8 mouse cellular contexts compared by ENCODE assay signal in the genomic region with DNA sequence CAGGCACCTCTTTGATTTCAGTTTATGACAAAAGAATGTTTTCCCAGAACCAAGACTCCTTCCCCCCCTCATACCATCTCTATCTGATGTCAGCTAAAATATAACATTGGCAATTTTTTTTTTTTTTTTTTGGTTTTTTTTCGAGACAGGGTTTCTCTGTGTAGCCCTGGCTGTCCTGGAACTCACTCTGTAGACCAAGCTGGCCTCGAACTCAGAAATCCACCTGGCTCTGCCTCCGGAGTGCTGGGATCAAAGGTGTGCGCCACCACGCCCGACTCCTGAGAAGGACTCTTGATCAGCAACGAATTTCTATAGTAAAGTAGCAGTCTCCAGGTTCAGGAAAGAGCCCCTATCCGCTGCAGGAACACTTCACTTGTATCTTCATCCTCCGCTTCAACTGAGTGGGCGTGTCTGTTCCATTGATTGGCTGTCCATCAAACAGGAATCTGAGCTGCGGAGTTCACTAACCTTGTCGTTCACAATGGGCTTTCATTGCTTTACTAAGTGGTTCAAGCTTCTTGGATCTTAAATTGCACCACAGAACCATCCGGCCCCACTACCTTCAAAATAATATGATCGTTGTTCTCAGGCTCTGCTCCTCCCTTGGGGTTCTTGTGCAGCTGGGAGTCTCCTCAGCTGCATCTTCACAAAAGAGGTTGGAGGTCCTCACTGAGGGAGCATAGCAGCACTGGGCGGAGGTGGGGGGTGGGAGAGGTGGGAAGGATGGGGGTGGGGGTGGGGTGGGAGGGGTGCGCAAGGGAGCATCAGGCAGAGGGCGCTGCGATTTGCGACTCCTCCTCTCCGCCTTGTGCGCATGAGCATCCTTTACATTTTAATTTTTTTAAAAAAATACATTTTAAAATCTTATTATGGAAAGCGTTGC. TPM values are rescaled to one million over a fixed set of nuclear protein-coding genes. Genes with fewer than 3 reads are reported as not detected.
A peak's percentile ranks its signal among the peaks of the same experiment; 100 is the strongest.
DNase-seq lines count a peak whose midpoint lies in the region; TF ChIP-seq lines count a peak whose summit lies in the region.

No protein-coding gene starts in this region.

- no peaks in the 10 kb centered on the region for H3K9me3 ChIP-seq in limb, embryonic 10.5 days (replicated peaks)

- no peaks in the 10 kb centered on the region for H3K27me3 ChIP-seq in testis, adult 2 months (ENCODE audit: control insufficient read depth, insufficient read depth, low read length)
- no peaks in the 10 kb centered on the region for H3K27me3 ChIP-seq in limb, embryonic 10.5 days (ENCODE audit: low read depth, poor library complexity, severe bottlenecking)

- DNase-seq in cerebellum, postnatal 14 days = peak; percentile 38 to 46
- DNase-seq in cerebellum, adult 11 months = no peak
- DNase-seq in testis, postnatal 10 days (ENCODE audit: low spot score) = no peak
- DNase-seq in limb, embryonic 10.5 days (ENCODE audit: low spot score) = peak; percentile 52
- peak; percentile 72 for DNase-seq in retina, postnatal 1 day
- DNase-seq in adrenal gland, postnatal 4 days (ENCODE audit: low spot score in 2 of 2) = no peak
- no peak for DNase-seq in cerebellum, adult 11-12 months

- 9% methylated on average over 22 of the region's 22 CpGs for WGBS in limb, embryonic 10.5 days

- H3K36me3 ChIP-seq in testis, adult 2 months (ENCODE audit: control insufficient read depth, insufficient read depth, low read length) = no peaks in the 10 kb centered on the region
- no peaks in the 10 kb centered on the region for H3K36me3 ChIP-seq in limb, embryonic 10.5 days

- TF ChIP-seq CTCF in testis, adult 2 months (IDR thresholded peaks at IDR 0.05; ENCODE audit: control insufficient read depth, insufficient read depth, insufficient replicate concordance, low read depth, low read length) = no peak

- 0 out of 2 replicates have a peak overlapping the region, but pooled peaks have one; percentile 1 for H3K4me3 ChIP-seq in testis, adult 2 months (ENCODE audit: control insufficient read depth, low read depth, low read length)
- H3K4me3 ChIP-seq in limb, embryonic 10.5 days = peak overlapping the region; percentile 44

- peaks cover 2% of the 10 kb centered on the region; the same call in 1 of the 2 replicates for H3K4me1 ChIP-seq in testis, adult 2 months (ENCODE audit: control insufficient read depth, insufficient read depth, low read length)
- peaks cover 10% of the 10 kb centered on the region for H3K4me1 ChIP-seq in limb, embryonic 10.5 days

- TF ChIP-seq POLR2A in testis, adult 2 months (IDR thresholded peaks at IDR 0.05; ENCODE audit: control insufficient read depth, low read depth, low read length) = no peak

- H3K27ac ChIP-seq in testis, adult 2 months (ENCODE audit: control insufficient read depth, insufficient read depth, low read depth, low read length) = no peak overlapping the region
- H3K27ac ChIP-seq in limb, embryonic 10.5 days = peak overlapping the region; percentile 74; the same call in 1 of the 2 replicates

RNA-seq across cellular contexts. Expression of a gene that starts 14.1 kb away (rescaled TPM):
- 95.4 and 97.4 TPM in 2 replicates for polyA plus RNA-seq in testis, adult 2 months (2012; rRNA removed)
- polyA plus RNA-seq in limb, embryonic 10.5 days (2016; fragmentation: Nextera tagmentation; extraction: Ambion mirVana) = 201 and 237 TPM in 2 replicates
- 10 to 100 TPM; 79.9 to 95.3 TPM for total RNA-seq in adrenal gland, postnatal 4 days (2021)

RNA-seq across cellular contexts. Expression of a gene that starts 24.9 kb away (rescaled TPM):
- polyA plus RNA-seq in testis, adult 2 months (2012; rRNA removed) = 16.7 and 17.0 TPM in 2 replicates
- 2.7 and 3.8 TPM in 2 replicates for polyA plus RNA-seq in limb, embryonic 10.5 days (2016; fragmentation: Nextera tagmentation; extraction: Ambion mirVana)
- total RNA-seq in adrenal gland, postnatal 4 days (2021) = 1 to 10 TPM; 3.3 to 3.5 TPM

Comparison
In these comparisons a context has a peak if more than half of its experiments do, and no peak if none do; other contexts are left out.
1. DNase-seq: peak in cerebellum, postnatal 14 days (2 of 2), limb, embryonic 10.5 days (single experiment) and retina, postnatal 1 day (single experiment); none in cerebellum, adult 11 months (single experiment), testis, postnatal 10 days (single experiment), adrenal gland, postnatal 4 days (0 of 2) and cerebellum, adult 11-12 months (single experiment).